Mouse (Mus musculus): ENCODE measurements at regions not wholly inside any gene's neighbourhood (a gene's known extent, or its start where the extent isn't known, plus 50 kb on each side); places are given as distances from the start of the nearest gene placed in this dataset.

GRCm38 (mm10) chr12:13094111-13094851, 152.6 kb upstream of the Mycn start:
- no peak for DNase-seq (ENCODE audit: low read depth)

GRCm38 (mm10) chr12:13085951-13086350, 144.2 kb upstream of the Mycn start:
- no peak for DNase-seq (ENCODE audit: low read depth)

DNA sequence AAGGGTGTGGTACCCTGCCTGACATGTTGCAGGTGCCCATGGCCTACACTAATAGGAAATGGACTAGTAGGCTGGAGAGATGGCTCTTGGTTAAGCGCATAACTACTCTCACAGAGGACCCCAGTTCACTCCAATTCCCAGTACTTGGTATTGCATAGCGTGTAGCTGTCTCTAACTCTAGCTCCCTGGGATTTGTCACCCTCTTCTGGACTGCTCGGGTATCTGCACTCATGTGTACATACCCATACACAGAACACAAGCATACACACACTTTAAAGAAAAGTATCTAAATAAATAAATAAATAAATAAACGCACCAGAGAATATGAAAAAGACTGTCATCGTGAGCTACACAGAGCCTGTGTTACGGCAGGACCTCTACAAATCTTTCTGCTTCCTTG, 143.8 kb upstream of the Mycn start:
- DNase-seq (ENCODE audit: low read depth), result no peak

DNA sequence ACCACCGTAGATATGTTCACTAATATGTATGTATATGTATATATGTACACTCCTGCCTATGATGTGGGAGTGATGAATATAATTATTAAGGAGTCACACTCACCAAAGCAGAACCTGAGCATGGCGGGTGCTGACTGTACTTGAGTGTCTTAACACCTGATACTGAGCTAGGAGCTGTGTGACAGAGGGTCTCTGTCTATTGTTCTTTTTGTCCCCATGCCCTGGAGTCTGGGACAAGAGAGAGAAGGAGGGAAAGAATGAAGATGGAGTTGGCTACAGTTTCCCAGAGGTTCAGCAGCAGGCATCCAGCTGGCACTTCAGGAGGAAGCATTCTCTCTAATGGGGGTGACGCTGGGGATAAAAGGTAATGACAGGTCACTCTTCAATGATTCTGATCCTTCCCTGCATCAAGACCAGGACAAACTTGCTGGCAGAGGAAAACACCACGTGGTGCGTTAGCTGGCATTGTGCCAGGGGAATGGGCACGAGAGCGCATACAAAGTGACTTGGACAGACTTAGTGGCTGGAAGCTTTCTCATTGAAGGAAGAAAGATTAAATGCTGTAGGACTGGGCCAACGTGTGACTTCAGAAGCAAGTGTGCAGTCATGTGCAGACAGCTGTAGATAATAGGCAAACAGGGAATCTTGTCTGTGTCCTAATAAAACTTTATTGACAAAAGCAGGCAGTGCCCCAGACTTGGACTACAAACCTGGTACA, 141.8 kb upstream of the Mycn start:
- DNase-seq (ENCODE audit: low read depth), result no peak

DNA sequence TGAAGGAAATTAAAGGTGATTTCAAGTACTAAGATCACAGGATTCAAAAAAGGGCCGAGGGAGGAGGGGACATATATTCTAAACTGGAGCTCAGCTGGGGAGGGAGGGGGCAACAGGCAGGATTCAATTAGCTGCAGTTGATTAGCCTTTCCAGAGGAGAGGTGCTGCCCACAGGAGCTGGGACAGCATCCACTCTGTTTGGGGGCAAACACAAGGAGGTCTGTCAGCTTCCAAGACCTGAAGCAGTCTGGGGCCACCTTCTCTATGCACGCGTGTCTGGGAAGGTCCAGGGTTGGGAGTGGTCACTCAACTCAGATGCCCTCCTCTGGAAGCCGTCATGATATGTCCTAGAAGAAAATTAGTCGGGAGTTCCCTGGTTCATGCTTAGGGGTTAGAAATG, 139.1 kb upstream of the Mycn start:
- no peak for DNase-seq (ENCODE audit: low read depth)

DNA sequence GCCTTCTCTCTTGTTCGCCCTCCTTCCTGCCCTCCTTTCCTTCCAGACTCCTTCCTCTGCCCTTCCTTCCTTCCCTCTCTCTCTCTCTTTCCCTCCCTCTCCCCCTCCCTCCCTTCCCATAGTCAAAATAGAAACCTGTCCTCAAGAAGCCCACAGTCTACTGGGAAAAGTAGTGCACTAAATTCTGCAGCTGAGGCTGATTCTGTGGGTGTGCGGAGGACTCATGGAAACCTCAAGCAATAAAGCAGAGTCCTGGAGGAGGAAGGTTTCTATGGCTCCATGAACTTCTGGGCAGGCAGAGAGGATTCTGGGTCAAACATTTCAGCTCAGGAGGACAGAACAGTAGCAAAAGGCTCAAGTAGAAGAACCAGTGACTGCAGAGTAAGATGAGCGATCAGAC, 138.1 kb upstream of the Mycn start:
- DNase-seq (ENCODE audit: low read depth), result no peak

GRCm38 (mm10) chr12:13077689-13078088, 136.0 kb upstream of the Mycn start:
- DNase-seq (ENCODE audit: low read depth), result no peak

DNA sequence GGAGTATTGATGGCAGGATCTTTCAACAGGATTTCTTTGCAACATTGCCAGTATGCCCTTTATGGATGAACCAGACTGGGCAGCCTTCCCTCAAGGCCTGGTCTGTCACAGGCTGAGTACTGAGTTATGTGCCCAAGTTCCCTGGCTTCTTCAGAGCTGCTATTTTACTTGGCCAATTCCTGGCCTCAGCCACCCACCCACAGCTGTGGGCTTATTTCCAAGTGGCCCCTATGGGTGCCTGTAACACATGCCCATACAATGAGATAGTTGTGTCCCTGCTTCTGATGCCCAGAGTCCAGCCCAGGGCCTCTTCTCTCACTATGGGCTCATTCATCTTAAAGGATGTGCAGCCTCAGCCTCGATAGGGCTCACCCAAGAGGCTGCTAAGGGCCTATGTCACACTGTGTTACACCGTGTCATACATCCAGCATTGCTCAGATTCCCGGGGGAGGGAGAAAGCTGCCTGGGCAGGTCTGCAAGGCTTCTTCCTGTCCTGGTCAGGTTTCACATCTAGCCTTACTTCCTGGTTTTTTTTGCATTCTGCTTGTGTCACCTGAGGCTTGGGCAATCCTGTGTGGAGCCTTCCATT, 135.1 kb upstream of the Mycn start:
- no peak for DNase-seq (ENCODE audit: low read depth)

GRCm38 (mm10) chr12:13073126-13073886, 131.6 kb upstream of the Mycn start:
- DNase-seq (ENCODE audit: low read depth), result no peak

GRCm38 (mm10) chr12:13067295-13067694, 125.6 kb upstream of the Mycn start:
- DNase-seq (ENCODE audit: low read depth), result no peak

- no peak for DNase-seq (ENCODE audit: low read depth)
Measured at GRCm38 (mm10) chr12:13066604-13067181, 125.0 kb upstream of the Mycn start.

- no peak for DNase-seq (ENCODE audit: low read depth)
Measured at GRCm38 (mm10) chr12:13059473-13059872, 117.8 kb upstream of the Mycn start.

GRCm38 (mm10) chr12:13056246-13056645, 114.5 kb upstream of the Mycn start:
- DNase-seq (ENCODE audit: low read depth), result no peak

DNA sequence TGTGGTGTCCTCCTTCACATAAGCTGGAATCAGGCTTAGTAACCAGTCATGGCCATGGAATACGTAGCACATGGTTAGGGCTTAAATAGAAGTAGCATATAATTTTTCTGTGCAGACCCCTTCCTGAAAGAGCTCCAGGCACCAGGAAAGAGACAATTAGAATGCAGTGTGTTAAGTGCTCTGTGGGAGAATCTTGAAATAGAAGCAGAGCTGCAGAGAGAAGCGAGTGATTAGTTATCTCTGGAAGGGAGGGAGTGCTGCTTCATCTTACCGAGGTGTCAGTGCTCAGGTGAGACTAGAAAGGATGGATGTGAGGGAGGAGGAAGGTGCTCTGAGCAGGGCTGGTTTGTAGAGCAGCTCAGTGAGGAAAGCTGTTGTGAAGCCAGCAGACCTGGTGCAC, 112.9 kb upstream of the Mycn start:
- DNase-seq (ENCODE audit: low read depth), result no peak

DNA sequence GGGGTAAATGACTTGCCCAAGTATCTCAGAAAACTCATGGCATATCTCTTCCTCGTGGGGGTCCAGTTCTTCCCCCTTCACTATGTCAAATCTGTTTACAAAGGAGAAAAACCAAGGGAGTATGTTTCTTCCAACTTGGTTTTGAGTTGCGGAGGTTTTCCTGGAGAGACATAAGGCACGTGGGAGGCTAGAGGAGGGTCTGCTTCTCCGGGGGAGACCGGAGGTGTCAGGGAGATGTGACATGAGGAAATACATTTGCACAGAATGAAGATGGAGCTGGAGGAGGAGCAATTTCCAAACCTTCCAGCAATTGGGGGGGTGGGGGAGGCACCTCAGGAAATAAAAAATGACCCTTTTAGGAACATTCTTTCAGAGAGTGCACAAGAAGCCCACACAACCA, 112.0 kb upstream of the Mycn start:
- no peak for DNase-seq (ENCODE audit: low read depth)

DNA sequence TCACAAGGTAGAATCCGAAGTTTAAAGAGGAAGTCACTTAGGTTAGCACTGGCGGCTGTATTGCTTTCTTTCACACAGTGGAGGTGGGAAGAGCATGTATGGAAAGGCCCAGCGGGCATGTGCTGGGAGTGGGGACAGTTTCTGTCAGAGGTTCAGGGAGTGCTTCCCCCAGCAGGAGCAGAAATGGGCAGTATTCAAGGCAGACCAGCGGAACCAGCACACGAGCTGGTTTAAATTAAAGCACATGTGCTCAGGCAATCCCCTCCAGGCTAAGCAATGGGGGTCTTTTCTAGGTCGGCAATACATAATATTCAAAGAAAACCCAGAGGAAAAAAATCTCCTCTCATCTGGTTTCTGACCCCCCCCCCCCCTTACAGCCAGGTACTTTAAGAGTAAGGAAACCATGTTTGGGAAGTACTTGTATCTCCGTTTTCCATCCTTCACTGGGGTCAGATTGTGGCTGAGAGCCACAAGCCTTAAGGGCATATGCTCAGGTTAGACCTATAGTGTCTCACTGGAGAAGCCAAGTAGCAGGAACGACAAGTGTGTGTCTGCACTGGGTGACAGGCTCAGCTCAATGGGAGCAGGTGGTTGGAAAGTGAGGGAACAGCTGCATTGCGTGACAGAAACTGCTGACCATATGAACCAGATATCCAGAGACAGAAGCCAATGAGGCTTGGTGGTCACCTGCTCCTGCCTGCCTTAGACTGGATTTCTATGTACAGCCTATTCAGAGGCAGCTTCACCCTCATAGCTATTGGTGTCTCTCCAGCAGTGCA, 111.3 kb upstream of the Mycn start:
- DNase-seq (ENCODE audit: low read depth), result no peak

DNA sequence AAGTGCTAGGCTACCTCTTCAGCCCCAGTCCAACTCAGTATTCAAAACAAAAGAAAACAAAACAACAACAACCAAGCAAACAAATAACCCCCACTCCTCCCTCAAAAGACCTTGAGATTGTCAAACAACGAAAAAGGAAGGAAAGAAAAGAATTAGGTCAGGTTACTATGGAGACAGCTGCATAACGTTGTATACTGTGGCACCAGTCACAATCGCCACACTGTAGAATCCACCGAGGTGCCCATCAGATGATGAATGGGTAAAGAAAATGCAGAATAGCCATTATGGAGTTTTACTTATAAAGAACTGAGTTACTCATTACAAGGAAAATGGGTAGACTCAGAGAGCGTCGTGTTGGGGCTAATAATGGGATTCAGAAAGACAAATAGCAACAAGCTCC, 110.5 kb upstream of the Mycn start:
- no peak for DNase-seq (ENCODE audit: low read depth)

GRCm38 (mm10) chr12:13049659-13050058, 107.9 kb upstream of the Mycn start:
- DNase-seq (ENCODE audit: low read depth), result no peak

GRCm38 (mm10) chr12:13048168-13048727, 106.5 kb upstream of the Mycn start:
- no peak for DNase-seq (ENCODE audit: low read depth)

GRCm38 (mm10) chr12:13042934-13043333, 101.2 kb upstream of the Mycn start:
- DNase-seq (ENCODE audit: low read depth), result no peak

DNA sequence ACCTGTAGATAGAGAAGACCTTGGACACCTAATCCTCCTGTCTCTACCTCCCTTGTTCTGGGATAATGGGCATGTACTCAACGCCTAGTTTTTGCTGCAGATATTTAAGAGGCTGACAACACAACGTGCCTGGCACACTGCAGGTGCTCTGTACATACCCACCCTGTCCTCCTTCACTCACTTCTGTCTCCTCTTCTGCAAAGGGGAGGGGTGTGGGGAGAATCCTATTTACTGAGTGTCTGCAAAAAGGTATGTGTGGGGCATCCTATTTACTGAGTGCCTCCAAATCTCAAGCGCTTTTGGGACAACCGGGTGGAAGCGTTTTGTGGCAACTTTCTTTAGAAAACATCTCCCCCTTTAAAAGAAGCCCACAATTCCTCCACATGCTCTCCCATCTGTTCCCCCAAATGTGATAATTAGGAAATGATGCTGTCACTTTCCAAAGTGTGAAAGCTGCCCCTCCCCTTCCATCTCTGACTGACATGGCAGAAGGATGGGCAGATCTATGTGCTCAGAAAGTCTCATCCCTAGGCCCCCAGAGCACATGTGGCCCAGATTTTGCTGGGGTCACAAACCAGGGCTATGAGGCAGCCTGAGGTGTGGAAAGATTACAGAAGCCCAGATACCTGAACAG, 93.5 kb upstream of the Mycn start:
- DNase-seq (ENCODE audit: low read depth), result no peak

All from c-Kit-positive CD71-negative TER-119-negative erythroid progenitor cells, embryonic 14.5 days (primary cell).